Mouse (Mus musculus): ENCODE data around the gene 6030445D17Rik.

DNA sequence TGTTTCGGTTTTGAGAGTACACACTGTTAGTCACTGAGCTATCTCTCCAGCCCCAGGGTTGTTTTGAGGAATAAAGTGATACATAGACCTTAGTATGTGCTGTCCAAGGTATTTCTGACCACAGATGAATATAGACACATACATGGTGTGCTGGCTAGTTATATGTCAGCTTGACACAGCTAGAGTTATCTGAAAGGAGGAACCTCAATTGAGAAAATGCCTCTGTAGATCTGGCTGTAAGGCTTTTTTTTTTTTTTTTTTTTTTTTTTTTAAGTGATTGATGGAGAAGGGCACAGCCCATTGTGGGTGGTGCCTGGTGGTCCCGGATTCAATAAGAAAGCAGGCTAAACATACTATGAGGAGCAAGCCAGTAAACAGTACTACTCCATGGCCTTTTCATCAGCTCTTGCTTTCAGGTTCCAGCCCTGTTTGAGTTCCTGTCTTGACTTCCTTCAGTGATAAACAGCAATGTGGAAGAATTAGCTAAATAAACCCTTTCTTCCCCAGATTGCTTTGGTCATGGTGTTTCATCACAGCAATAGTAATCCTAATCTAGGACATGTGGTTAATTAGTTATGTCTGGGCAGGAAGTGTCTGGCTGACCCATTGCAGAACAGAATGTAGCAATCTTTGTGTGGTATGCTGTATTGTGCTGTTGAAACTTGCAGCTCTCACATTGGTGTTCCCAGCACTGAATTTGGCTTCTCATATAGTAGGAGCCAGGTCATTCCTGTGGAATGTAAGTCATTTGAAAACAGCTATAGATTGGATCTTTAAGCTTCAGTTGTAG lies 43.6 kb downstream of the 6030445D17Rik start:
- TF ChIP-seq POLR2A (IDR thresholded peaks at IDR 0.05; ENCODE audit: borderline replicate concordance, control insufficient read depth, low read depth, low read length) (no peak), CTCF (IDR thresholded peaks at IDR 0.05; ENCODE audit: control insufficient read depth, insufficient read depth, low read length) (no peak)

Measured in bone marrow, adult 2 months (tissue).